Comparison of ENCODE assay signal across 12 mouse cellular contexts in genomic region chr10:8972789-8973551, GRCm38 (mm10).
DNase-seq lines count a peak whose midpoint lies in the region; TF ChIP-seq lines count a peak whose summit lies in the region.
"Had no signal": no experiment of that assay in that cellular context is flagged by ENCODE, and none has a peak within 500 bp of the region (broad histone marks: within the 10 kb centered on the region; RNA-seq: fewer than 3 reads in every experiment).

No protein-coding gene starts in this region.

- peak; percentile 26 for DNase-seq in gastrocnemius, postnatal 25 days
- DNase-seq in gastrocnemius, adult 18-20 months (ENCODE audit: low spot score), result no peak
- no peak for DNase-seq in layer of hippocampus, adult 2 months (ENCODE audit: low spot score in 2 of 2)
- DNase-seq in layer of hippocampus, postnatal 25 days (ENCODE audit: extremely low spot score in 1 of 2, low spot score in 1 of 2), result no peak
- DNase-seq in urinary bladder, postnatal 25 days (ENCODE audit: low spot score), result peak; percentile 12
- DNase-seq in urinary bladder, postnatal 36 days (ENCODE audit: low spot score in 2 of 2), result no peak
- no peak for DNase-seq in B cell, adult 2 months
- no peak for DNase-seq in right cerebral cortex, adult 18-20 months
- DNase-seq: cerebellum, postnatal 25 days had no signal

- H3K27ac ChIP-seq in layer of hippocampus, adult 2 months, result peak overlapping the region; percentile 50
- H3K27ac ChIP-seq: midbrain, embryonic 12.5 days had no signal

- H3K4me3 ChIP-seq in layer of hippocampus, adult 2 months, result no peak overlapping the region
- H3K4me3 ChIP-seq: erythroblast, embryonic 14.5 days; lung, embryonic 15.5 days; midbrain, embryonic 12.5 days had no signal

- no peak for TF ChIP-seq CTCF in layer of hippocampus, adult 2 months (conservative IDR thresholded peaks at IDR 0.05)

Comparison
In these comparisons a context has a peak if more than half of its experiments do, and no peak if none do; other contexts are left out.
1. DNase-seq: peak in gastrocnemius, postnatal 25 days (single experiment) and urinary bladder, postnatal 25 days (single experiment); none in gastrocnemius, adult 18-20 months (single experiment), layer of hippocampus, adult 2 months (0 of 2), layer of hippocampus, postnatal 25 days (0 of 2), urinary bladder, postnatal 36 days (0 of 2), B cell, adult 2 months (0 of 2) and right cerebral cortex, adult 18-20 months (single experiment).